Mouse (Mus musculus) cerebellum, adult 11-12 months (tissue): ENCODE data around the gene Metap1.
"Not testable (repeated sequence)": the region's sequence is repeated elsewhere in the genome, so short reads cannot be mapped to it uniquely, and the experiment has no call there.

Experiments
- DNase-seq: peaks from one replicate; pipeline ENCODE4 v3.0.0; 2022

The Metap1 gene

GRCm38 (mm10) chr3:138499854-138500740, 10.8 kb upstream of the Metap1 start:
- no peak for DNase-seq

- DNase-seq, result no peak
These were observed 9.4 kb upstream of the Metap1 start for GRCm38 (mm10) chr3:138498731-138499130.

- no peak for DNase-seq
These were observed 6.1 kb upstream of the Metap1 start for GRCm38 (mm10) chr3:138495166-138496145.

- DNase-seq, result no peak
These were observed 5.2 kb upstream of the Metap1 start for GRCm38 (mm10) chr3:138494565-138494964.

GRCm38 (mm10) chr3:138493668-138494067, 4.4 kb upstream of the Metap1 start:
- DNase-seq, result no peak

GRCm38 (mm10) chr3:138490034-138490337, 671 bp upstream of the Metap1 start:
- peak; percentile 35 for DNase-seq

- DNase-seq, result no peak
These were observed 560 bp downstream of the Metap1 start for GRCm38 (mm10) chr3:138488584-138489326.

- DNase-seq, result no peak
These were observed 6.1 kb downstream of the Metap1 start for GRCm38 (mm10) chr3:138483240-138483639.

GRCm38 (mm10) chr3:138481526-138482284, 7.6 kb downstream of the Metap1 start:
- no peak for DNase-seq

- no peak for DNase-seq
These were observed 9.8 kb downstream of the Metap1 start for GRCm38 (mm10) chr3:138479489-138479888.

- DNase-seq, result no peak
These were observed 18.2 kb downstream of the Metap1 start for GRCm38 (mm10) chr3:138471066-138471465.

GRCm38 (mm10) chr3:138466656-138467055, 22.7 kb downstream of the Metap1 start:
- DNase-seq, result not testable (repeated sequence)

- no peak for DNase-seq
These were observed 24.7 kb downstream of the Metap1 start for GRCm38 (mm10) chr3:138464573-138465147.

GRCm38 (mm10) chr3:138463807-138464206, 25.5 kb downstream of the Metap1 start:
- no peak for DNase-seq

- no peak for DNase-seq
These were observed 26.2 kb downstream of the Metap1 start for GRCm38 (mm10) chr3:138463137-138463536.

GRCm38 (mm10) chr3:138461832-138462231, 27.5 kb downstream of the Metap1 start:
- DNase-seq, result no peak

- peak; percentile 67 for DNase-seq
These were observed 29.1 kb downstream of the Metap1 start for GRCm38 (mm10) chr3:138460260-138460659.

- no peak for DNase-seq
These were observed 30.9 kb downstream of the Metap1 start for GRCm38 (mm10) chr3:138458441-138458840.

GRCm38 (mm10) chr3:138454711-138455435, 34.4 kb downstream of the Metap1 start:
- no peak for DNase-seq

GRCm38 (mm10) chr3:138454234-138454633, 35.1 kb downstream of the Metap1 start:
- no peak for DNase-seq

- DNase-seq, result no peak
These were observed 37.1 kb downstream of the Metap1 start for GRCm38 (mm10) chr3:138452169-138452568.
